Mouse (Mus musculus): ENCODE data around the gene Dcdc2c.

Gene Dcdc2c

GRCm38 (mm10) chr12:28458786-28459185 is 93.4 kb downstream of the Dcdc2c start:
- DNase-seq (ENCODE audit: low read depth, low spot score) = no peak

- DNase-seq (ENCODE audit: low read depth, low spot score) = no peak
These were observed 115.7 kb downstream of the Dcdc2c start for GRCm38 (mm10) chr12:28436536-28436935.

GRCm38 (mm10) chr12:28432729-28433067 is 119.5 kb downstream of the Dcdc2c start:
- DNase-seq (ENCODE audit: low read depth, low spot score) = no peak

GRCm38 (mm10) chr12:28431832-28432728 is 120.1 kb downstream of the Dcdc2c start:
- DNase-seq (ENCODE audit: low read depth, low spot score) = peak; percentile 74

- no peak for DNase-seq (ENCODE audit: low read depth, low spot score)
These were observed 122.3 kb downstream of the Dcdc2c start for GRCm38 (mm10) chr12:28429856-28430255.

GRCm38 (mm10) chr12:28416957-28417356 is 135.2 kb downstream of the Dcdc2c start:
- DNase-seq (ENCODE audit: low read depth, low spot score) = no peak

- DNase-seq (ENCODE audit: low read depth, low spot score) = no peak
These were observed 144.4 kb downstream of the Dcdc2c start for GRCm38 (mm10) chr12:28407656-28408405.

GRCm38 (mm10) chr12:28402256-28402655 is 149.9 kb downstream of the Dcdc2c start:
- no peak for DNase-seq (ENCODE audit: low read depth, low spot score)

- DNase-seq (ENCODE audit: low read depth, low spot score) = no peak
These were observed 150.8 kb downstream of the Dcdc2c start for GRCm38 (mm10) chr12:28401372-28401771.

GRCm38 (mm10) chr12:28392129-28392528 is 160.1 kb downstream of the Dcdc2c start:
- DNase-seq (ENCODE audit: low read depth, low spot score) = no peak
